Mouse (Mus musculus) brain, embryonic 14.5 days (tissue): ENCODE data around the gene Fbxo21.

Source experiments
- CTCF ChIP-seq: fragments of 200-500 bp; IDR thresholded peaks from 2 replicates; pipeline ENCODE4 v1.5.1; 2012; ENCODE audit warnings: inconsistent platforms, mild to moderate bottlenecking, moderate library complexity, borderline replicate concordance; ENCODE audit not compliant: insufficient read depth, insufficient read length; ENCODE audit errors: extremely low read depth
- POLR2A ChIP-seq: fragments of 200-500 bp; IDR thresholded peaks from 2 replicates; pipeline ENCODE4 v1.6.1; 2012; ENCODE audit warnings: mild to moderate bottlenecking, inconsistent platforms, borderline replicate concordance; ENCODE audit not compliant: poor library complexity, insufficient read depth, insufficient read length, severe bottlenecking; ENCODE audit errors: extremely low read depth

GRCm38 (mm10) chr5:118033740-118034139, 57.2 kb downstream of the Fbxo21 start:
- TF ChIP-seq CTCF = no peak
- no peak for TF ChIP-seq POLR2A
